Mouse (Mus musculus) gastrocnemius, postnatal 4 days (tissue): ENCODE data around the gene Dennd2c. TPM values are rescaled to one million over a fixed set of nuclear protein-coding genes. Genes with fewer than 3 reads are reported as not detected.
"Not testable (repeated sequence)": the region's sequence is repeated elsewhere in the genome, so short reads cannot be mapped to it uniquely, and the experiment has no call there.

Source experiments
- DNase-seq, 2 experiments: peaks; one replicate each; pipeline ENCODE4 v3.0.0; 2021 to 2022; ENCODE audit warnings: low spot score in 2 of 2, mixed read lengths in 2 of 2
- total RNA-seq, 2 experiments: library from RNA; stranded (reverse); gene quantifications; 2 replicates each; pipeline ENCODE4 v1.2.3; 2021

Gene Dennd2c
- total RNA-seq, 2 experiments from 2014 or later = 14.6 to 16.0 TPM

GRCm38 (mm10) chr3:103153761-103154160 lies 51.4 kb downstream of the Dennd2c start:
- DNase-seq = no peak

- DNase-seq = no peak
Measured at GRCm38 (mm10) chr3:103159232-103159900, 57.0 kb downstream of the Dennd2c start.

- DNase-seq = peak; percentile 48 to 80
Measured at GRCm38 (mm10) chr3:103169771-103170170, 67.4 kb downstream of the Dennd2c start.

GRCm38 (mm10) chr3:103171505-103172267 lies 69.3 kb downstream of the Dennd2c start, which contains the start of gene Bcas2:
TSS of gene Bcas2 (plus strand) at chr3:103171655.
- peak; percentile 98 to 99 for DNase-seq

GRCm38 (mm10) chr3:103172615-103173014 lies 70.2 kb downstream of the Dennd2c start:
- no peak for DNase-seq

GRCm38 (mm10) chr3:103176740-103177139 lies 74.3 kb downstream of the Dennd2c start:
- DNase-seq = no peak

- no peak for DNase-seq
Measured at GRCm38 (mm10) chr3:103179527-103179926, 77.1 kb downstream of the Dennd2c start.

- no peak for DNase-seq
Measured at GRCm38 (mm10) chr3:103181171-103181570, 78.8 kb downstream of the Dennd2c start.

- no peak for DNase-seq
Measured at GRCm38 (mm10) chr3:103182821-103183220, 80.4 kb downstream of the Dennd2c start.

GRCm38 (mm10) chr3:103184467-103184866 lies 82.1 kb downstream of the Dennd2c start:
- not testable (repeated sequence) for DNase-seq

GRCm38 (mm10) chr3:103188451-103188850 lies 86.0 kb downstream of the Dennd2c start:
- DNase-seq = no peak

GRCm38 (mm10) chr3:103188856-103189255 lies 86.5 kb downstream of the Dennd2c start:
- no peak for DNase-seq

- DNase-seq = no peak
Measured at GRCm38 (mm10) chr3:103192161-103192560, 89.8 kb downstream of the Dennd2c start.

- no peak for DNase-seq
Measured at GRCm38 (mm10) chr3:103193186-103193585, 90.8 kb downstream of the Dennd2c start.

GRCm38 (mm10) chr3:103196320-103196823 lies 94.0 kb downstream of the Dennd2c start:
- no peak for DNase-seq

GRCm38 (mm10) chr3:103199386-103199785 lies 97.0 kb downstream of the Dennd2c start:
- DNase-seq = no peak

- not testable (repeated sequence) for DNase-seq
Measured at GRCm38 (mm10) chr3:103201105-103201504, 98.7 kb downstream of the Dennd2c start.

- no peak for DNase-seq
Measured at GRCm38 (mm10) chr3:103203554-103203953, 101.2 kb downstream of the Dennd2c start.

GRCm38 (mm10) chr3:103204445-103204844 lies 102.0 kb downstream of the Dennd2c start:
- no peak for DNase-seq

GRCm38 (mm10) chr3:103206393-103206792 lies 104.0 kb downstream of the Dennd2c start:
- DNase-seq = no peak

GRCm38 (mm10) chr3:103207749-103208148 lies 105.3 kb downstream of the Dennd2c start:
- DNase-seq = no peak

- DNase-seq = no peak
Measured at GRCm38 (mm10) chr3:103208237-103208636, 105.8 kb downstream of the Dennd2c start.
